Mouse (Mus musculus) midbrain, embryonic 16.5 days (tissue): ENCODE data around the gene Krt18. TPM values are rescaled to one million over a fixed set of nuclear protein-coding genes. Genes with fewer than 3 reads are reported as not detected.
"Not testable (repeated sequence)": the region's sequence is repeated elsewhere in the genome, so short reads cannot be mapped to it uniquely, and the experiment has no call there.

ENCODE experiments used
- ATAC-seq: fragments of 200-750 bp; cut with Nextera tagmentation; 2 replicates; pipeline ENCODE4 v1.8.0; 2017; ENCODE audit warnings: moderate TSS enrichment
- H3K27ac ChIP-seq: fragments of 300-500 bp; sonication (generic); 2 replicates; pipeline ENCODE4 v1.5.1; 2014; ENCODE audit warnings: mild to moderate bottlenecking, low read length, mixed read lengths
- H3K27me3 ChIP-seq: fragments of 300-500 bp; sonication (generic); 2 replicates; pipeline ENCODE4 v1.6.1; 2014; ENCODE audit warnings: low read depth, low read length, mixed read lengths; ENCODE audit not compliant: control insufficient read depth, insufficient read depth
- H3K36me3 ChIP-seq: fragments of 300-500 bp; sonication (generic); 2 replicates; pipeline ENCODE4 v1.6.1; 2014; ENCODE audit warnings: mild to moderate bottlenecking, low read length, moderate library complexity, mixed read lengths; ENCODE audit not compliant: control insufficient read depth, insufficient read depth
- H3K4me1 ChIP-seq: fragments of 300-500 bp; sonication (generic); 2 replicates; pipeline ENCODE4 v1.6.1; 2014; ENCODE audit warnings: mild to moderate bottlenecking, low read length, mixed read lengths; ENCODE audit not compliant: control insufficient read depth, insufficient read depth
- H3K4me2 ChIP-seq: fragments of 300-500 bp; sonication (generic); 2 replicates; pipeline ENCODE4 v1.6.1; 2014; ENCODE audit warnings: mild to moderate bottlenecking, low read length, mixed read lengths
- H3K4me3 ChIP-seq: fragments of 300-500 bp; sonication (generic); 2 replicates; pipeline ENCODE4 v1.5.1; 2014; ENCODE audit warnings: low read depth, mild to moderate bottlenecking, low read length, moderate library complexity, mixed read lengths
- H3K9ac ChIP-seq: fragments of 300-500 bp; sonication (generic); 2 replicates; pipeline ENCODE4 v1.6.1; 2014; ENCODE audit warnings: low read depth, low read length, mixed read lengths
- H3K9me3 ChIP-seq: fragments of 300-500 bp; sonication (generic); replicated peaks from 2 replicates; pipeline ENCODE4 v1.6.1; 2014; ENCODE audit warnings: mild to moderate bottlenecking, low read length, mixed read lengths; ENCODE audit not compliant: control insufficient read depth, poor library complexity, severe bottlenecking
- WGBS: fragments of 180-500 bp; shearing (Covaris S2); extraction: QIAGEN DNeasy Blood & Tissue Kit; methylation state at CpG from one replicate; pipeline ENCODE4 v1.1.7; 2014; 5-methylcytosine and 5-hydroxymethylcytosine counted together
- polyA plus RNA-seq: library from polyadenylated mRNA; unstranded; fragments of >200 nt; fragmentation: Nextera tagmentation; extraction: Ambion mirVana; gene quantifications from 2 replicates; pipeline ENCODE4 v1.2.1, GENCODE M21; 2015

Gene Krt18
- polyA plus RNA-seq, 1 experiment from 2014 or later = 3.8 TPM

GRCm38 (mm10) chr15:102073559-102074069 lies 45.6 kb downstream of the Krt18 start, which contains the start of gene Eif4b:
Gene Eif4b, plus strand, starts transcription at chr15:102073773.
- H3K9ac ChIP-seq = peak within 1 kb of the TSS; percentile 95
- under 1% methylated on average over 47 of the region's 58 CpGs for WGBS
- H3K27ac ChIP-seq = peak within 1 kb of the TSS; percentile 95
- H3K4me1 ChIP-seq = peaks cover 21% of the 10 kb centered on the region
- H3K36me3 ChIP-seq = no peaks in the 10 kb centered on the region
- no peaks in the 10 kb centered on the region; the same call in 1 of the 2 replicates for H3K27me3 ChIP-seq
- H3K9me3 ChIP-seq = no peaks in the 10 kb centered on the region
- H3K4me2 ChIP-seq = peak within 1 kb of the TSS; percentile 78
- peak; percentile 94 for ATAC-seq
- peak within 1 kb of the TSS; percentile 93 for H3K4me3 ChIP-seq

GRCm38 (mm10) chr15:102074070-102074731 lies 46.2 kb downstream of the Krt18 start:
- Histone ChIP-seq H3K27me3 (no peaks in the 10 kb centered on the region; the same call in 1 of the 2 replicates), H3K27ac (peak overlapping the region; percentile 95), H3K4me2 (peak overlapping the region; percentile 78), H3K4me3 (peak overlapping the region; percentile 93), H3K9me3 (no peaks in the 10 kb centered on the region), H3K9ac (peak overlapping the region; percentile 95), H3K4me1 (peaks cover 21% of the 10 kb centered on the region), H3K36me3 (no peaks in the 10 kb centered on the region)
- peak; percentile 66 for ATAC-seq
- under 1% methylated on average over 56 of the region's 57 CpGs for WGBS

DNA sequence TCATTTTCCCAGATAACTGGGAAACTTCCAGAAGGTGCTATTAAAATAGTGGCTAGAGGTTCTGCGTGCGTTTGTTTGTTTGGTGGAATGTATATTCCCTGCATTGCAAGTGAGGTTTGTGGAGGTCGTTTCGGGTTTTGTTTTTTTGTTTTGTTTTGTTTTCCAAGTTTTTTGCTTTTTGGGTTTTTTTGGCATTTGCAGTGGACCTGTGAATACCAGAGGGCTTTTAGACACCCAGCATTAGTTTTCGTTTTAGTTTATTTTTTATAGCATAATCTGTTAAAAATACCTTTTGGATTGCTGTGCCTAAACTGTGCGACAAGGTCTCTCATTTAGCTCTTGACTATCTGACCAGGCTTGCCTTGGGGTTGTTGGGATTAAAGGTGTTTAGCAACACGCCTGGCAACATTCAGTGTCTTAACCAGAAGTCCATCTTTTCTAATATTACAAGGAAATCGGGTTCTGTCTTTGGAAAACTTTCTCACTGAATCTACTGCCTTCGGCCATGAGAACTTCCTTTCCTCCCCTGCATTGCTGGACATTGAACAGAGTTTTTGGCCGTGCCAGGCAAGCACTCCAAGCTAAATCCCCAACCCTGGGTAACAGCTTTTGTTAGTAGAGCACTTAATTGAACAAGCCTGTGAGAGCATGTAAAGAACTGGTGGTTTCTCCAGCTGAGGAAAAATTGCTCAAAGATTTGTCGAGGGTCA lies 47.1 kb downstream of the Krt18 start:
- Histone ChIP-seq H3K4me3 (peak overlapping the region; percentile 93), H3K9me3 (no peaks in the 10 kb centered on the region), H3K9ac (peak overlapping the region; percentile 95), H3K36me3 (no peaks in the 10 kb centered on the region), H3K4me2 (peak overlapping the region; percentile 78), H3K4me1 (peaks cover 21% of the 10 kb centered on the region), H3K27ac (no peak overlapping the region), H3K27me3 (no peaks in the 10 kb centered on the region; the same call in 1 of the 2 replicates)
- ATAC-seq = no peak
- WGBS = 13% methylated on average over 11 of the region's 11 CpGs

- H3K27me3 ChIP-seq = no peaks in the 10 kb centered on the region
- H3K36me3 ChIP-seq = no peaks in the 10 kb centered on the region
- H3K27ac ChIP-seq = no peak overlapping the region
- peaks cover 21% of the 10 kb centered on the region for H3K4me1 ChIP-seq
- H3K4me2 ChIP-seq = no peak overlapping the region
- H3K9me3 ChIP-seq = no peaks in the 10 kb centered on the region
- ATAC-seq = no peak
- 92% methylated on average over 2 of the region's 2 CpGs for WGBS
- no peak overlapping the region for H3K4me3 ChIP-seq
- H3K9ac ChIP-seq = no peak overlapping the region
Measured at GRCm38 (mm10) chr15:102077111-102077677, 49.2 kb downstream of the Krt18 start.

GRCm38 (mm10) chr15:102079221-102079620 lies 51.2 kb downstream of the Krt18 start:
- Histone ChIP-seq H3K27ac (no peak overlapping the region), H3K27me3 (no peaks in the 10 kb centered on the region), H3K36me3 (peaks cover 2% of the 10 kb centered on the region), H3K4me3 (no peak overlapping the region), H3K9me3 (no peaks in the 10 kb centered on the region), H3K9ac (no peak overlapping the region), H3K4me1 (peaks cover 18% of the 10 kb centered on the region), H3K4me2 (no peak overlapping the region)
- ATAC-seq = no peak
- WGBS = 88% methylated on average over 4 of the region's 4 CpGs

DNA sequence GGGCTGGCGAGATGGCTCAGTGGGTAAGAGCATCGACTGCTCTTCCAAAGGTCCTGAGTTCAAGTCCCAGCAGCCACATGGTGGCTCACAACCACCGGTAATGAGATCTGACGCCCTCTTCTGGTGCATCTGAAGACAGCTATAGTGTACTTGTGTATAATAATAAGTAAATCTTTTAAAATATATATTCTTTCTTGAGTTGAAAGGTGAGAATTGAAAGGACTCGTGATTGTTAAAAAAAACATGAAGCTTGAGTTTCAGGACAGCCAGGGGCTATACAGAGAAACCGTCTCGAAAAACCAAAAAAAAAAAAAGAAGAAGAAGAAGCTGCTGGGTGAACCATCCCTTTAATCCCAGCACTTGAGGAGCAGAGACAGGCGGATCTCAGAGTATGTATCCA lies 51.9 kb downstream of the Krt18 start:
- not testable (repeated sequence) for ATAC-seq, H3K4me2 ChIP-seq, H3K27me3 ChIP-seq, H3K9ac ChIP-seq, H3K36me3 ChIP-seq, H3K9me3 ChIP-seq, H3K27ac ChIP-seq, H3K4me3 ChIP-seq
- 80% methylated on average over 8 of the region's 8 CpGs for WGBS
- H3K4me1 ChIP-seq = peaks cover 14% of the 10 kb centered on the region

GRCm38 (mm10) chr15:102080429-102080828 lies 52.4 kb downstream of the Krt18 start:
- ATAC-seq = no peak
- WGBS = 74% methylated on average over 2 of the region's 2 CpGs

More at GRCm38 (mm10) chr15:102080429-102080828, 52.4 kb downstream of the Krt18 start:
- Histone ChIP-seq H3K9ac (no peak overlapping the region), H3K27ac (no peak overlapping the region), H3K9me3 (no peaks in the 10 kb centered on the region), H3K36me3 (peaks cover 8% of the 10 kb centered on the region), H3K4me1 (peaks cover 9% of the 10 kb centered on the region), H3K4me3 (no peak overlapping the region), H3K4me2 (no peak overlapping the region), H3K27me3 (no peaks in the 10 kb centered on the region)
